Mouse (Mus musculus) ES-CJ7 (cell line): ENCODE results near the gene Gm10840.

ENCODE experiments used
- DNase-seq: peaks from one replicate; pipeline ENCODE4 v3.0.0; 2011; ENCODE audit warnings: low read depth, low spot score

Gm10840 gene

GRCm38 (mm10) chr11:106159921-106160840 is 469 bp upstream of the Gm10840 start:
- DNase-seq = peak; percentile 52

- no peak for DNase-seq
Observed at GRCm38 (mm10) chr11:106162237-106162636, 1.6 kb downstream of the Gm10840 start.

DNA sequence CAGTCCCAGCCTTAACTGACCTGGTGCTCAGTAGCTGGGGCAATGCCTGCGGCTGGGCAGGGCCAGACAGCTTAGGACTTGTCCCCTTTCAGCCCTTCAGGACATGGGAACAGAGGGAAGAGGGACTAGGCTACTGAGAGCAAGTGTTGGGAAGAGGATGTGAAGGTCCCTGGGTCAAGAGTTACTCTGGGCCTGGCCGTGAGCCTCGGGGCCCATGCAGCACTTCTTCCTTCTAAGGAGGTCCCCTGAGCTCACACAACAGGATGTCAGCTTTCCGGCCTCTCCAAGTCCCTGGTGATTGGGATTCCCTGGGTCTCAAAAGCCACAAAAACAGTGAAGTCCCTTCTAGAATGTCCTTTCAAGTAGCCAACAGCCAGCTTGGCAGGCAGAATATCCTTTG is 2.9 kb downstream of the Gm10840 start:
- DNase-seq = no peak

GRCm38 (mm10) chr11:106164601-106165180 is 4.0 kb downstream of the Gm10840 start:
- DNase-seq = no peak

DNA sequence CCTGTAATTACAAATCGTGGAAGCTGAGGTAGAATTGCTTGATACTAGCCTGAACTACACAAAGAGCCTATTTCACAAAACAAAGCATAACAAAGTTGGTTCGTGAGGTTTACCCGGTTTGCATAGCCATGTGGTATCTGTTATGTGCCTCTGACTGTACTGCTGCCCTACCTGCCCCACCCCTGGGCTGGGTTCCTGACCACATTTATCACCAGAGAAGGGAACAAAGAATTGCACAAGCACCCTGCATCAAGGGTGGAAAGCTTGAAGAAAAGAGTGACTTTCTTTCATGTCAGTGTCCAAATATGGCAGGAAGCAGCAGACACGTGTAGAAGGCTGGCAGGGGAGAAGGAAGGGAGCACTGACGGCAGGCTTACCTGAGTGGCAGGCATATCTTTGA is 6.8 kb downstream of the Gm10840 start:
- DNase-seq = no peak

- peak; percentile 64 for DNase-seq
Observed at GRCm38 (mm10) chr11:106170807-106171206, 10.2 kb downstream of the Gm10840 start.

- DNase-seq = no peak
Observed at GRCm38 (mm10) chr11:106173228-106173627, 12.6 kb downstream of the Gm10840 start.

DNA sequence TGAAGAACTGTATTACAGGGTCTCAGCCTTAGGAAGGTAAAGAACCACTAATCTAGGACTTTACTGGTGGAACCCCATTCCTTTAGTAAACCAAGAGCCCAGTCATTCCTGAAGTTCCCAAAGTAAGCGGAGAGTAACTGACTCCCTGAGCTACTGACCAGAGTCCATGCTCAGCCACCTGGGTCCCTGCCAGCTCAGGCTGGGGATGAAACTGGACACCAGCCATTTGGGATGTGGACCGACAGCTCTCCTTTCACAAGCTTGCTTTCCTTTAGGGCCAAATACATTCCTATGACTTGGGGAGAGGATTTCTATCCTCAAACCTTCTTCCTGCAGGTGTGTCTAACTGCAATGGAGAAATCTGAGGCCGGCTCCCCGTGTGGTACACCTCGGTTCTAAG is 13.7 kb downstream of the Gm10840 start:
- DNase-seq = no peak

DNA sequence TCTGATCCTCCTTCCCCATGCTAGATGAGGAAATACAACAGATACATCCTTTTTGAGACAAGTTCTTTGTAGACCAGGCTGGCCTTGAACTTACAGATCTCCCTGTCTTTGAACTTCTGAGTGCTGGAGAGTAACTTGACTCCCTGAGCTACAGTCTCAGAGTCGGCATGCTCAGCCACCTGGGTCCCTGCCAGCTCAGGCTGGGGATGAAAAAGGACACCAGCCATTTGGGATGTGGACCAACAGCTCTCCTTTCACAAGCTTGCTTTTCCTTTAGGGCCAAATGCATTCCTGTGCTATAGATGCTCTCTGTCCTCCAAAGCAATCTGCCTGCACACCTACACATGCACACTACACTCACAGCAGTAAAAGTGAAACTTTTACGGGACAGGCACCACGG is 14.4 kb downstream of the Gm10840 start:
- DNase-seq = no peak

GRCm38 (mm10) chr11:106176372-106176771 is 15.7 kb downstream of the Gm10840 start:
- DNase-seq = no peak

GRCm38 (mm10) chr11:106178036-106178782 is 17.6 kb downstream of the Gm10840 start:
- no peak for DNase-seq

DNA sequence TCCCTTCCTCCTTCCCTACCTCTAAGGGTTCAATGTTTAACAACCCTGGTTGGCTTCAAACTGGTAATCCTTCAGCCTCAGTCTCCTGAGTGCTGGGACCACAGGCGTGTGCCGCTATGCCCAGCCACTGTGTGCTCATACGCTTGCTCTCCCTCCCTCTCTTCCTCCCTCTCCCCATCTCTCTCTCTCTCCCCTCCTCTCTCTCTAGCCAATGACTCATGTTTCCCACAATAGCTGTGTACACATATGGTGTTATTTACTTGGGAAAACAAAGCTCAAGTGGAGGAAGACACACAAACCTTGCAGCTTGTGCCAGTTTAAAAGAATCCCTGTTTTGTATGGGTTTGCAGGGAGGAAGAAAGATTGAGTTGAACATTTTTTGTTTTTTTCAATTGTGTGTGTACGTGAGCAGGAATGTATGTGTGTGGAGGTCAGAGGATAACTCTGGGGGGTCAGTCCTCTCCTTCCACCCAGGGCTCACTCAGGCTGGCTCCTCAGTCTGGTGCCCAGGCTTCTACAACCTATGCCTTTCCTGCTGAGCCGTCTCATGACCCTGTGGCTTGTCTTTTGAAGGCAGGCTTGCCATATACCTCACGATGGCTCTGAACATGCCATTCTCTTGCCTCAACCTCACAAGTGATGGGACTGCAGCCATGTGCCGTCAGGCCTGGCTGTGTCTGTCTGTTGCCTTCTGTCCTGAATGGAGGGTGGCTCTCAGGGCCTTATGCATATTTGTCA is 19.2 kb downstream of the Gm10840 start:
- DNase-seq = no peak

DNA sequence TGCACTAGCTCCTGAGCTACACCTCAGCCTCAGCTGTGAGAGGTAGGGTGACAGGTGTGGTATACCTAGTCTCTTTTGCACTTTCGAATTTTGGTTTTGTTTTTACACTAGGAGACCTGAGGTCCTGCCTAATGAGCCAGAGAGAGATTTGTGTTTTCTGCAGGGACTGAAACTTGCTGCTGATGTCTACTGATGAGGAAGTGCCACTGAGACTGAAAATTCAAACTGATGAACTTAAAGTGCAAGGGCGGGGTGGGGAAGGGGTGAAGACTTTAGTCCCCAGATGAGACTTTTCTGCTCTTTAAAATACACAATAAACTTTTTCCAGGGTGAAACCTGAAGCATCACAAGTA is 19.8 kb downstream of the Gm10840 start:
- no peak for DNase-seq

- peak; percentile 82 for DNase-seq
Observed at GRCm38 (mm10) chr11:106187326-106187725, 26.7 kb downstream of the Gm10840 start.

GRCm38 (mm10) chr11:106191716-106192115 is 31.1 kb downstream of the Gm10840 start:
- DNase-seq = no peak

GRCm38 (mm10) chr11:106192241-106192640 is 31.6 kb downstream of the Gm10840 start:
- no peak for DNase-seq

DNA sequence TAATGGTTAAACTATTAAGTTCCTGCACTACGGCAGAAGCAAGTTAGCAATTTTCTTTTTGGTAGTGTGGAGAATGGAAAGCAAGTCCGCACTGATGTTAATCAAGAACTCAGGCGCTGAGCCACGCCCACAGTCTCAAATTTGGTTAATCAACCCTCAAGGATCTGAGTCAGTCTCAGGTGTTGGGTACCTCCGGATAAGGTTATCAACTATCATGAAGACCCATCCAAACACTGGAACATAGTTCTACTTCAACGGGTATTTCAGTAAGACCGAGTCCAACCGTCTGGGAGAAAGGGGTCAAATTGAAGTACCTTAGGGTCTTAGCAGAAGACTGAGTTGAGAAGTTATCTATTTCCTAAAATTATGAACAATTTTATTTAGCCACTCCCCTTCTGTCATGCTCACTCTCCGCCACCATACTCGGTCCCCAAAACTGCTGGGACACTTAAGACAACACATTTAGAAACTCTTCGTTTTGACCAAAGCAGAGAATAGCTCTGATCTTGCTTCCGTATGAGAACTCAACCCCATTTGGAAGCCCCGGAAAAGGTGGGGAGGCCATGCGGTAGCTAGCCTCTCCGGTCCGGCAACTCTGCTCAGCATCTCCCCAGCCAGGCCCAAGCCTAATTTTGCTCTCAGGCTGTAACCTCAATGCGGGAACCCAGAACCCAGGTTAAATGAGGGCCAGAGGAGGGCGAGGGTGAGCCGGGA is 32.2 kb downstream of the Gm10840 start:
- DNase-seq = no peak

DNA sequence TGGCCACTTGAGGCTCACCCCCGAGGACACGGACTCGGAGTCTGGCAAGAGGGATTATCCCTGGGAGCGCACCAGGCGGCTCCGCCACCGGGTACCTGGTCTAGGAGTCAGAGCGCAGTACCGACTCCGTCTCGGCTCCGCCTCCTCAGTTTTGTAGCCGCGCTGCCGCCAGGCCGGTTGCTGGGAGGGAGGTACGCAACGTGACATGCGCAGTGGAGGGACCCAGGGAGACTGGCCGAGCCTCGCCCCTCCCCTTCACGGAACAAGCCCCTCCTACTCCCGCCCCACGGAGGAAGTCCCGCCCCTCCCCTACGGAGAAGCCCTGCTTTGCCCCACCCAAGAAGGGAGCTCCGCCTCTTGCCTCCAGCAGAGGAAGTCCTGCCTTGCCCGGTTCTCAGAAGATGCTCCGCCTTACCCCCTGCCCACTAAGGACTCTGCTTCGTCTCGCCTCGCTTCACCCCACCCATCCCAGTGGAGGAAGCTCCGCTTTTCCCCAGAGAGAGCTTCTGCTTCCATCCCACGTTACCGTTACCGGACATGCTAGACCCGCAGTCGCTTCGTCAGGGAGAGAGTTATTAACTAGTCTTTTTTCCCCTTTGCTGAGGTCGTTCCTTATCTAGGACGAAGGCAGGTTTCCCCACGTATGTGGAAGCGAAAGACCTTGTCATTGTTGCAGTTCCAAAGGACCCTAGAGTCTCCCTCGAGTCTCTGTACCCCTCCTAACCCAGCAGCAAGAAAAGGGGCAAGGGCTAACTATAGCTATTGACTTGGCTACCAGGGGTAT is 32.9 kb downstream of the Gm10840 start:
- DNase-seq = peak; percentile 98

- no peak for DNase-seq
Observed at GRCm38 (mm10) chr11:106194155-106194541, 33.5 kb downstream of the Gm10840 start.

DNA sequence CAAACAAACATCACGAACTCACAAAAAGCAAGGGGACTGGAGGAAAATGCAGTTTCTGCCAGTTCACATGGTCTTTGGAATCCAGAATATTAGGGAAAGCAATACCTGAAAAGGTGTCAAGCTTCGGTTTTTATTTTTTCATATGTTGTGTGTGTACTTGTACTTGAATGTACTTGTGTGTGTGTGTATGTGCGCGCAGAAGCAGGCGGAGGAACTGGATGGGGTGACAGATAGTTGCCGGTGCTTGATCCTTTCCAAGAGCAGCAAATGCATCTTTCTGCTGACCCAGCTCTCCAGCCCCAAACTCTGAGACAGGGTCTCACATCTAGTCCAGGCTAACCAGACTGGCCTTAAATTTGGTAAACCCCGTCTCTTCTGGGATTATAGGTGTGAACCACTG is 34.2 kb downstream of the Gm10840 start:
- no peak for DNase-seq
